Mouse (Mus musculus): Measurements from ENCODE around the gene Svop. TPM values are rescaled to one million over a fixed set of nuclear protein-coding genes. Genes with fewer than 3 reads are reported as not detected.

Svop gene
- total RNA-seq, 2 experiments from 2014 or later, result 107 to 115 TPM

GRCm38 (mm10) chr5:114106391-114106935 lies 15.1 kb upstream of the Svop start:
- intact Hi-C loops (cut with DNase I), result no loop called here
- DNase-seq, result no peak

DNA sequence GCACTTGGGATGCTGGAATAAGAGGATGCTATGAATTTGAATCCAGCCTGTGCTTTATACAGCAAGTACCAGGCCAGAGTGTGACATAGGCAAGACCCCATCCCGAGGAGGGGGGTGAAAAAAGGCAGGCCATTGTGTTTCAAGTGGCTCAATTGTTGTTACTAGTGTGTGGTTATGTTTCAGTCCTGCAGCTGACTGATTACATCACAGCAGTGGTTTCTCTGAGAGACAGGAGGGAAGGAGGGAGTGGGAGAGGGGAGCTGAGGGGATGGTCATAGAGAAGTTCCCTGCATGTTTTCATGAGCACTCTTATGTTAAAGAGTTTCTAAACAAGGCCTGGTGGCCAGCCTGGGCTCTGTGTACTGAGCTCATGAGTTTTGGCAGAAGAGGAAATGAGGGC lies 11.4 kb upstream of the Svop start:
- intact Hi-C loops (cut with DNase I), result no loop called here
- no peak for DNase-seq

GRCm38 (mm10) chr5:114101873-114102272 lies 10.5 kb upstream of the Svop start:
- DNase-seq, result no peak
- intact Hi-C loops (cut with DNase I), result no loop called here

- intact Hi-C loops (cut with DNase I), result no loop called here
- DNase-seq, result no peak
Observed at GRCm38 (mm10) chr5:114100390-114101099, 9.2 kb upstream of the Svop start.

- intact Hi-C loops (cut with DNase I), result no loop called here
- peak; percentile 91 for DNase-seq
Observed at GRCm38 (mm10) chr5:114099709-114100389, 8.5 kb upstream of the Svop start.

DNA sequence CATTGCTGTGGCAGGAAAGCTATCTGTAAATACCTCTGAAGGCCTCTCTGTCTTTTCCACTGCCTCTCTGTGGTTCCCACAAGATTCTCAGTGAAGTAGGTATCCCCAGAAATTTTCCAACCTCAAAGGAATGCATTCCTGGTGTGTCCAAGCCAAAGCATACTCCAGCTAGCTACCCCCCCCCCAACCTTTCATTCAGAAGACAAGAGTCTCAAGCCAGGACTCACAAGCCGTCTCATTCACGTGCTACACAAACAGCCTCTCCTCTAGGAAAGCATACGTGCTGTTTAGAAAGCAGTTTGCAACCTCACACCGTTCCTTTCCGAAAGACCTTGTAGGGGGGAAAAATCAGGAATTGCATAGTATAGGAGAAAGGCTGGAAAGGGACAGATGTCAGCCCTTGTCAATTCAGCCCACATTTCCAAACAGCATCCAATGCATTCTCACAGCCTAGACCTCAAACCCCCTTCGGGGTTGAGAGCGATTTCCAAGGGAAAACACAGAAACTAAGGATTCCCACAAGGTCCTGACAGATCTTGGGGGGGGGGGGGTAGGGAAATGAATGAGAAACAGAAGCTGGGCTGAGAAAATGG lies 853 bp downstream of the Svop start:
- DNase-seq, result no peak

GRCm38 (mm10) chr5:114087875-114088480 lies 3.4 kb downstream of the Svop start:
- intact Hi-C loops (cut with DNase I), result no loop called here
- peak; percentile 24 for DNase-seq

More for the DNA sequence above, 853 bp downstream of the Svop start:
- intact Hi-C loops (cut with DNase I), result no loop called here

- DNase-seq, result no peak
- intact Hi-C loops (cut with DNase I), result no loop called here
Observed at GRCm38 (mm10) chr5:114085501-114085900, 5.9 kb downstream of the Svop start.

GRCm38 (mm10) chr5:114077009-114077408 lies 14.4 kb downstream of the Svop start:
- intact Hi-C loops (cut with DNase I), result no loop called here
- DNase-seq, result no peak

GRCm38 (mm10) chr5:114072262-114072661 lies 19.1 kb downstream of the Svop start:
- DNase-seq, result no peak
- intact Hi-C loops (cut with DNase I), result no loop called here

GRCm38 (mm10) chr5:114070858-114071257 lies 20.5 kb downstream of the Svop start:
- no peak for DNase-seq
- intact Hi-C loops (cut with DNase I), result no loop called here

DNA sequence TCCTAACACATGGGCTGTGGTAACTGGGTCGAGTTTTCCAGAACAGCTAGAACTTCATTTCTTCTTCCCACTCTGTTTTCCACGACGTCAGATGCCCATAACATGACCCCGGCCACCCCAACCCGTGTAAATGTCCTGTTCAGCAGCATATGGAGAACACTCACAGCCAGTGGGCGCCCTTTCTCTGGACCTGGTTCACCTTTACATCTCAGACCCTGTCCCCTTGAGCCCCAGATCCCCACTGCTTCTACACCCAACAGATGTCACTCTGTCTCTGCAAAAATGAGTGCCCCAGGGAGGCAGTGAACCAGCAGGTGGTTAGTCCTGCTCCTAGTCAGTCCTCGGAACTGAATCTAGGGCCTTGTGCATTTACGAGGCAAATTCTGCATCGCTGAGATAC lies 23.4 kb downstream of the Svop start:
- DNase-seq, result no peak
- intact Hi-C loops (cut with DNase I), result no loop called here

DNA sequence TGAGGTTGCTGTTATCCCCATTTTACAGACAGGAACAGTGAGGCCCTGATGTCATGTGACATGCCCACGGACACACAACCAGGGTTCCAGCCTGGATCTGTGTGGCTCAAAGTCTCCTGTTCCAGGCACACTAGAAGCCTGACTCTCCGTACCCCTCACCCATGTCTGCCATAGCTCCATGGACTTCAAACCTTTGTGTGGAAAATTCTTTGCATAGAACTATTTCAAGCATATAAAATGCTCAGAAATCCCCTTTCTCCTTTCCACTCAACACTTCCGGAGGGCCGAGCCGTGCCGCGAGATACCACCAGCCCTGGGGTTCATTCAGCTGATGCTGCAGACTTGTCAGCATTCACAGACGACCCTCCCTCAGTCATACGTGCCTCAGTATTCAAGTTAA lies 23.8 kb downstream of the Svop start:
- DNase-seq, result no peak
- intact Hi-C loops (cut with DNase I), result no loop called here

DNA sequence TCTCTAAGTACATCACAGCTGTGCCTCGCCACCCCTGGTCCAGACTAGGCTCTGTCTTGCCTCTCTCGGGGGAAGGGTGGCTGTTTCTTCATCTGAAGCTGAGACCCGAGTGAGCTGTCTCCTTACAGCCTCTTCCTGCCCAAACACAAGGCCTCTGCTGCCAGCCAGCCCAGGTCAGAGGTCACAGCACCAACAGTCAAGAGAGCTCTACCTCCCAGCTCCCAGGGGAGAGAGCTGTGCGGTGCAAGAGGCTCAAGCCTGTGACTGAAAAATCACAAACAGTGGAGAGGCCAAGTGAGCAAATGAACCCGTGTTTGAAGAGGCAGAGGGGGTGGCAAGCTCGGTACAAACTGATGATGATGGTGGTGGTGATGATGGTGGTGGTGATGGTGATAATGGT lies 24.8 kb downstream of the Svop start:
- intact Hi-C loops (cut with DNase I), result no loop called here

GRCm38 (mm10) chr5:114065161-114065560 lies 26.2 kb downstream of the Svop start, which contains the start of gene Usp30:
Usp30 (plus strand) TSS chr5:114065461.
- DNase-seq, result no peak
- intact Hi-C loops (cut with DNase I), result no loop called here

More for the DNA sequence above, 24.8 kb downstream of the Svop start:
- DNase-seq, result no peak

DNA sequence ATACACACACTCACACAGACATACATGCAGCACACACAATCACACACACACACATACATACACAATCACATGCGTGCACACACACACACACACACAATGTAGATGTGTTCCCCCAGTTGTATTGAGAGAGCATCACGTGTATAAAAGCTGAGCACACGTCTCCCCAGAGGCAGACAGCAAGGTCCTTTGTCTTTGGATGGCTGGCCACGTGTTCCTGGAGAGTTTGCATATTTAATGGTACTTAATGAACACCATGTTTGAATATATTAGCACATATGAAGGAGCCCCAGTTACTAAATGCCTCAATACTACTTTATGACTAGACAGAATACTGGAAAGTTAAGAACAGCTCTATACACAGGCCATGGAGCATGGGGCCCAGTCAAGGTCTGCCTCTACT lies 27.4 kb downstream of the Svop start:
- intact Hi-C loops (cut with DNase I), result no loop called here
- no peak for DNase-seq

DNA sequence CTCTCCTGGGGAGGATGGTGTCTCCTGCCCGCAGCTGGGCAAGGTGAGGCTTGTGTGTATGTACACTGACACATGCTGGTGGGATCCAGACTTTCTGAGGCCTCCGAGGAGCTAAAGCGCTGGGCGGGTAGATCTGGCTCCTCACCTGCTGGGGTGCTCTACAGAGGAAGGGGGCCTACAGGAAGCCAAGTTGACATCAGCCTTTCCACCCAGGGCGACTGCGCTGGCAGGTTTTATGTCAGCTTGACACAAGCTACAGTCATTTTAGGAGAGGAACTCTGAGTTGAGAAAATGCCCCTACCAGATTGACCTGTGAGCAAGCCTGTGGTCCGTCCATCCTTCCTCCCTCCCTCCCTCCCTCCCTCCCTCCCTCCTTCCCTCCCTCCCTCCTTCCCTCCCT lies 29.7 kb downstream of the Svop start:
- intact Hi-C loops (cut with DNase I), result no loop called here
- DNase-seq, result no peak

DNA sequence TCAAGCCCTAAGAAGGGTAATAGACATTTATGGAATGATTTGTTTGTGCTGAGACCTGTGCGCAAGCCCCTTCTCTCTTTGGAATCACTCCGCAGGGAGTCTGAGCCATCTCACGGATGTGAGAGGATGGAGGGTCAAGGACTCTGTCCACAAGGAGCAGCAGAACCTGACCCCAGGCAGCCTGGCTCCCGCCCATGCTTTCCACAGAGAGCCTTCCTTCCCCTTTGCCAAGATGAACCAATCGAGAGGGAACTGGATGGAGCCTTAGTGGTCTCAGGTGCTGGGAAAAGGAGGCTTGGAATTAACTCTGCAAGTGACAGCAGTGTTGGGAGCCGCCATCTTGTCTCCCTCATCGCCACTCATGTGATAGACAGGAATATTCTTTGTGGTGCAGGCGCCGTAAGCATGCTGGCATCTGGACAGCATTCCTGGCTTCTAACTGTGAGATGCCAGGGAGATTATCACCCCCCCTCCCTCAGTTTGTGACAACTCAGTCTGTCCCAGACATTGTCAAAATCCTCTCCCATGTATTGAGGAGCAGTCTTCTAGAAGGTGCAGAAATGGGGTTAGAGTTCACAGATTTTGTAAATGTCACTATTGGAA lies 34.1 kb downstream of the Svop start:
- intact Hi-C loops (cut with DNase I), result no loop called here
- no peak for DNase-seq

DNA sequence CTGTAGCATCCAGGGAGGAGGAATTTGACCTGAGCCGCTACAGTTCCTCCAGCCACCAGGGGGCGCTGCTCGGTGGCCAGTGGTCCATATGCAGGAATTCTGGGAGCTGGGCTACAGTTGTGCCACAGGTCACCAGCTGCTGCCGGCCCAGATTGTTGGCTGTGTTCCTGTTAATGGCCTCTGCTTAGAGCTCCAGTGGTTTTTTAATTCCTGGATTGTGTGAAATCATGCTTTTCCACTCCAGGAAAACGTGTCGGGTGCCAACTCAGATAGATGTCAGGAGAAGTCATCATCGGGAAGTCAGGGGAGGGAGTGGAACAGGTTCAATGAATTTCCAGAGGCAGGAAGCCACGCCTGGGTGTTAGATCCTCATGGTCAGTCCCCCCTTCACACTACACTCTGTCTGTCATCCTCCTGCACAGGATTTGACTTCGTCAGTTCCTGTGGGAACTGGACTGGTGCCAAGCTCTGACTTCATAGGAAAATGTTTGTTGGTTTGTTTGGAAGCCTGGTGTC lies 39.1 kb downstream of the Svop start:
- intact Hi-C loops (cut with DNase I), result no loop called here
- peak; percentile 65 for DNase-seq

- intact Hi-C loops (cut with DNase I), result loop anchor here (10.0 kb wide), 2 partner anchors 94 to 194 kb away; no protein-coding TSS in a partner anchor
- no peak for DNase-seq
Observed at GRCm38 (mm10) chr5:114048731-114049308, 42.5 kb downstream of the Svop start.

All from left cerebral cortex, postnatal 4 days (tissue).